Mouse (Mus musculus): ENCODE data around the gene Olfr450. TPM values are rescaled to one million over a fixed set of nuclear protein-coding genes. Genes with fewer than 3 reads are reported as not detected.

The Olfr450 gene
- polyA plus RNA-seq (2015; fragmentation: Nextera tagmentation; extraction: Ambion mirVana) = not detected in 2 replicates

DNA sequence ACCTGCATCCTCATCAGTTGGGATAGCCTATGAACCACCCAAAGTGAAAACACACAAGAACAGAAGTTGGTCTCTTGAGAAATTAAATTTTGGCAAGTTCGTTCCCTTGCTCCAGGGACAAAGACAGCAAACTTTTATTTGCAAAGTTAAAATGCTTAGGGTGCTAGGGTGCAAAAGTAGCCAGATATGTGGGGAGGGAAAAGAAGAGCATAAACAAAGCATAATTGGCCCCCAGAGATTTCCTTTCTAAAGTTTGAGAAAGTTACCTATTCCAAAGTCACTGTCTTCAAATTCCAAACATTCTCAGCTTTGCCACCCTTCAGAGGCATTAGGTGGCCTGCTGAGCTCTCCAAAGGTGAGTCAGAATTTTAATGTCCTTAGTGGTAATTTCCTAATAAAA is at the start of gene Olfr450:
TSS of gene Olfr450 (plus strand) at position 301 of the 400 bp plus-strand sequence.

DNA sequence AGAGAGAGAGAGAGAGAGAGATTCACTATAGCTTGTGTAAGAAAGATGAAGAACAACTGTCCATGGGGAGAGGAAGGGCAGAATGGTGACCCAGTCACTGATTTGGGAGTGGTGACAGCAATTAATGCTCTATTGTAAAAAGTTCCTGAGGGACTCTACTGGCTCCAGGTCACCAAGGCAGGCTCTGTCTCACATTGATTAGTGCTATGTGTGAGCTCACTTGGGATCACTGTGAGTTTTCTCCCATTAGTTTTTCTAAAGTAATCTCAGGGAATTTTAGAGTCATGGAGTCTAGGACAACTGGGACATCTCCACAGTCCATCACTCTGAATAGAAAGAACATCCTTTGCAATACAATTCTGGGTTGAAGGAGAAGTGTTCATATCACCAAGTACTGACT is 26.9 kb upstream of the Olfr450 start, which contains the start of gene Olfr452:
TSS of gene Olfr452 (plus strand) at position 301 of the 400 bp plus-strand sequence.

GRCm38 (mm10) chr6:42834084-42834483 is 22.3 kb downstream of the Olfr450 start, which contains the start of gene Olfr449:
Gene Olfr449, plus strand, starts transcription at chr6:42834384.

Other genes with a start within 250 kb of the Olfr450 start
- gene Tcaf3, start 214.2 kb upstream of the Olfr450 start, polyA plus RNA-seq (2015; fragmentation: Nextera tagmentation; extraction: Ambion mirVana) = not detected in 2 replicates
- gene Tcaf2, start 166.7 kb upstream of the Olfr450 start, polyA plus RNA-seq (2015; fragmentation: Nextera tagmentation; extraction: Ambion mirVana) = 0.98 and 1.0 TPM in 2 replicates
- 8.9 and 10.6 TPM in 2 replicates for gene Tcaf1, start 101.9 kb upstream of the Olfr450 start, polyA plus RNA-seq (2015; fragmentation: Nextera tagmentation; extraction: Ambion mirVana)
- not detected in 2 replicates for gene Olfr453, start 72.6 kb upstream of the Olfr450 start, polyA plus RNA-seq (2015; fragmentation: Nextera tagmentation; extraction: Ambion mirVana)
- gene Olfr38, start 55.5 kb upstream of the Olfr450 start, polyA plus RNA-seq (2015; fragmentation: Nextera tagmentation; extraction: Ambion mirVana) = not detected in 2 replicates
- not detected in 2 replicates for gene Olfr452, start 26.8 kb upstream of the Olfr450 start, polyA plus RNA-seq (2015; fragmentation: Nextera tagmentation; extraction: Ambion mirVana)
- not detected in 2 replicates for gene Olfr449, start 22.4 kb downstream of the Olfr450 start, polyA plus RNA-seq (2015; fragmentation: Nextera tagmentation; extraction: Ambion mirVana)
- gene Olfr448, start 78.5 kb downstream of the Olfr450 start, polyA plus RNA-seq (2015; fragmentation: Nextera tagmentation; extraction: Ambion mirVana) = not detected in 2 replicates
- gene Olfr447, start 96.9 kb downstream of the Olfr450 start, polyA plus RNA-seq (2015; fragmentation: Nextera tagmentation; extraction: Ambion mirVana) = not detected in 2 replicates
- not detected in 2 replicates for gene Olfr446, start 109.4 kb downstream of the Olfr450 start, polyA plus RNA-seq (2015; fragmentation: Nextera tagmentation; extraction: Ambion mirVana)
- gene Olfr444, start 137.1 kb downstream of the Olfr450 start, polyA plus RNA-seq (2015; fragmentation: Nextera tagmentation; extraction: Ambion mirVana) = not detected in 2 replicates

Data from spleen, postnatal 0 days (tissue).